Mouse (Mus musculus) limb, embryonic 12.5 days (tissue): ENCODE results near the gene Rsrp1. TPM values are rescaled to one million over a fixed set of nuclear protein-coding genes. Genes with fewer than 3 reads are reported as not detected.
A peak's percentile ranks its signal among the peaks of the same experiment; 100 is the strongest.

Experiments used
- ATAC-seq: fragments of 200-750 bp; cut with Nextera tagmentation; 2 replicates; pipeline ENCODE4 v1.8.0; 2017; ENCODE audit warnings: low read depth, moderate TSS enrichment; ENCODE audit not compliant: insufficient number of reproducible peaks, insufficient read depth, low FRiP score, low TSS enrichment
- H3K27ac ChIP-seq: fragments of 300-500 bp; sonication (generic); 2 replicates; pipeline ENCODE4 v1.5.1; 2016; ENCODE audit warnings: mild to moderate bottlenecking, moderate library complexity
- H3K27me3 ChIP-seq: fragments of 300-500 bp; sonication (generic); 2 replicates; pipeline ENCODE4 v1.6.1; 2016; ENCODE audit warnings: mild to moderate bottlenecking, moderate library complexity
- H3K36me3 ChIP-seq: fragments of 300-500 bp; sonication (generic); 2 replicates; pipeline ENCODE4 v1.6.1; 2016; ENCODE audit warnings: mild to moderate bottlenecking, moderate library complexity
- H3K4me1 ChIP-seq: fragments of 300-500 bp; sonication (generic); replicated peaks from 2 replicates; pipeline ENCODE4 v1.6.1; 2016
- H3K4me2 ChIP-seq: fragments of 300-500 bp; sonication (generic); 2 replicates; pipeline ENCODE4 v1.6.1; 2016; ENCODE audit warnings: mild to moderate bottlenecking, moderate library complexity
- H3K4me3 ChIP-seq: fragments of 300-500 bp; sonication (generic); replicated peaks from 2 replicates; pipeline ENCODE4 v1.5.1; 2016; ENCODE audit warnings: mild to moderate bottlenecking
- H3K9ac ChIP-seq: fragments of 300-500 bp; sonication (generic); replicated peaks from 2 replicates; pipeline ENCODE4 v1.6.1; 2016; ENCODE audit warnings: mild to moderate bottlenecking, moderate library complexity
- H3K9me3 ChIP-seq: fragments of 300-500 bp; sonication (generic); 2 replicates; pipeline ENCODE4 v1.6.1; 2016; ENCODE audit warnings: mild to moderate bottlenecking, moderate library complexity
- WGBS: fragments of 180-500 bp; shearing (Covaris S2); methylation state at CpG from one replicate; pipeline ENCODE4 v1.1.7; 2016; 5-methylcytosine and 5-hydroxymethylcytosine counted together
- polyA plus RNA-seq: library from polyadenylated mRNA; unstranded; fragments of >200 nt; fragmentation: Nextera tagmentation; extraction: Ambion mirVana; gene quantifications from 2 replicates; pipeline ENCODE4 v1.2.1, GENCODE M21; 2016

Rsrp1 gene
- polyA plus RNA-seq, 1 experiment from 2014 or later = 528 TPM

GRCm38 (mm10) chr4:134939900-134940299 lies 16.5 kb downstream of the Rsrp1 start:
- Histone ChIP-seq H3K4me2 (0 out of 2 replicates have a peak overlapping the region, but pooled peaks have one; percentile 22), H3K4me3 (no peak overlapping the region)
- 61% methylated on average over 9 of the region's 9 CpGs for WGBS

DNA sequence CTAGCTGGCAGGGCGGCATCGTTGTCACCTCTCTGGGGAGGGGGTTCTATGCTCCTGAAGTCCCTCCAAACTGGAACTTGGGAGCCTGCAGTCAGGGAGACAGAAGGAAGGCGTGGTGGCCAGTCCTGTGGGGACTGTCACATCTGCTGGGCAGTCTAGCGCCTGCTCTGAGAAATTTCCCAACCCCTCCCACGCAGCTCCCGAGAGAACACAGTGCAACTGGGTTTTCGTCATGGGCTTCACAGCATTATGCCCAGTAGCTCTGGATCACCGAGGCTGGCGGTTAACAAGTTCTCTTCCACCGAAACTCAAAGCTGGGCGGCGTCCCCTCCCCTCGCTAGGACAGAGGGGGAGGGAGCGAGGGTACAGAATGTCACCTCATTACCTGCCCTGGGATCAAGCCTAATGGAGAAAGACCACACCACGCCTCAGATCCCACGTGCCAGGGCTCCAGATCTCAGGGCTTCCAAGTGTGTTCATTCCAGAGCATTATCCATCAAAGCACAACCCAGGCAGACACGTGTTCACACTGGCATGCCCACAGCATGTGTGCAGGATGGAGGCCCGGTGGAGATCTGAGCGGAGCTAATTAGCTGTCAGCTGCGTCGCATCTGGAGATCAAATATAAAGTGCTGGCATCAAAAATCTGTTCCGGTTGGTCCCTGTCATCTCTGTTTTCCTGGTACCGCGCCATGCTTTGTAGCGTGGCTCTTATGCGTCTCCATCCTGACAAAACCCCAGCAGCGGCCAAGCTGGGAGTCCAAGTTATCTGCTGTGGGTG lies 20.6 kb downstream of the Rsrp1 start:
- Histone ChIP-seq H3K4me1 (peaks cover 9% of the 10 kb centered on the region), H3K27ac (no peak overlapping the region), H3K36me3 (no peaks in the 10 kb centered on the region), H3K27me3 (peaks cover 41% of the 10 kb centered on the region), H3K4me3 (no peak overlapping the region), H3K9me3 (no peaks in the 10 kb centered on the region), H3K9ac (0 out of 2 replicates have a peak overlapping the region, but pooled peaks have one; percentile 31), H3K4me2 (no peak overlapping the region)
- WGBS = 38% methylated on average over 27 of the region's 27 CpGs
- no peak for ATAC-seq

More at GRCm38 (mm10) chr4:134939900-134940299, 16.5 kb downstream of the Rsrp1 start:
- Histone ChIP-seq H3K27me3 (peaks cover 35% of the 10 kb centered on the region), H3K4me1 (peaks cover 9% of the 10 kb centered on the region), H3K36me3 (peaks cover 28% of the 10 kb centered on the region), H3K9ac (no peak overlapping the region), H3K27ac (no peak overlapping the region), H3K9me3 (no peaks in the 10 kb centered on the region)
- no peak for ATAC-seq

DNA sequence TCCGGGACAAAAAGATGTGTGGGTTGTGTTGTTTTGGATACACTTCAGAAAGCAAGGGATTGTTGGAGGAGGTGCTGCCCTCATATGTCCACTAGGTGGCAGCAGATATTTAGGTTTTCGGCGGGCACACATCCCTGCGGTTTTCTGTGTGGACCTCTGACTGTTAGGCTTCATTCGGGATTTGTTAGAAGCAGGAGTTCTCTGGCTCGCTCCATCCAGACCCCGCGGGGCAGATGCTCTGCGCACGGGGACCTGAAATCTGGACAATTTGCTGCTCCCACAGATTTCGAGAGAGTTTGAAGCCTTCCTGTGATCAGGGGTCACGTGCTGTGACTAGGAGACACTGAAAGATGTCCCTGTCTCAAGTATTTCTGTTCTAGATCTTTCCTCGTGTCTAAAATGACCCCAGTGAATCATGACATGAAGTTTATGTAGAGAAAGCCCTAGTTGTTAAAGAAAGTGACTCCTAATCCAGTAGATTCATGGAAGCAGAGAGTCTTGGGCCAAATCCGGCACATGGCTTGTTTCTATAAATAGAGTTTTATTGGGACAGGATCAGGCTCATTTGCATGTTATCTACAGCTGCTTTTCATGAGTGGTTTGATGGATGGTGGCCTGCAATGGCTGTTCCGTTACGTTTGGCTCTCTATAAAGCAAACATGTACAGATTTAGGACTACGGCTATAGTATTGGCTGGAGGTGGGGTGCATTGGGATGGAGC lies 22.8 kb downstream of the Rsrp1 start:
- H3K36me3 ChIP-seq = no peaks in the 10 kb centered on the region
- no peak for ATAC-seq
- H3K9me3 ChIP-seq = no peaks in the 10 kb centered on the region
- H3K27me3 ChIP-seq = peaks cover 33% of the 10 kb centered on the region
- H3K4me3 ChIP-seq = no peak overlapping the region
- peak overlapping the region; percentile 40 for H3K4me2 ChIP-seq
- 16% methylated on average over 17 of the region's 17 CpGs for WGBS
- H3K4me1 ChIP-seq = peaks cover 16% of the 10 kb centered on the region
- no peak overlapping the region for H3K9ac ChIP-seq
- no peak overlapping the region for H3K27ac ChIP-seq

GRCm38 (mm10) chr4:134950518-134951091 lies 27.2 kb downstream of the Rsrp1 start:
- H3K4me2 ChIP-seq = no peak overlapping the region
- WGBS = 13% methylated on average over 11 of the region's 11 CpGs

GRCm38 (mm10) chr4:134954461-134954860 lies 31.1 kb downstream of the Rsrp1 start:
- no peak overlapping the region for H3K27ac ChIP-seq
- H3K4me3 ChIP-seq = no peak overlapping the region
- H3K9ac ChIP-seq = no peak overlapping the region

More at GRCm38 (mm10) chr4:134950518-134951091, 27.2 kb downstream of the Rsrp1 start:
- peak overlapping the region; percentile 30 for H3K27ac ChIP-seq
- H3K9me3 ChIP-seq = no peaks in the 10 kb centered on the region
- H3K4me3 ChIP-seq = no peak overlapping the region
- peak; percentile 86 for ATAC-seq
- H3K36me3 ChIP-seq = no peaks in the 10 kb centered on the region
- no peak overlapping the region for H3K9ac ChIP-seq
- peaks cover 25% of the 10 kb centered on the region for H3K4me1 ChIP-seq
- H3K27me3 ChIP-seq = peaks cover 26% of the 10 kb centered on the region

GRCm38 (mm10) chr4:134955196-134955595 lies 31.8 kb downstream of the Rsrp1 start:
- no peaks in the 10 kb centered on the region for H3K9me3 ChIP-seq
- H3K36me3 ChIP-seq = no peaks in the 10 kb centered on the region
- H3K27me3 ChIP-seq = peaks cover 53% of the 10 kb centered on the region
- H3K4me3 ChIP-seq = no peak overlapping the region
- no peak for ATAC-seq
- H3K4me1 ChIP-seq = peaks cover 27% of the 10 kb centered on the region
- no peak overlapping the region for H3K9ac ChIP-seq
- 87% methylated on average over 2 of the region's 2 CpGs for WGBS
- H3K27ac ChIP-seq = no peak overlapping the region
- H3K4me2 ChIP-seq = no peak overlapping the region

More at GRCm38 (mm10) chr4:134954461-134954860, 31.1 kb downstream of the Rsrp1 start:
- no peak for ATAC-seq
- Histone ChIP-seq H3K4me1 (peaks cover 30% of the 10 kb centered on the region), H3K4me2 (0 out of 2 replicates have a peak overlapping the region, but pooled peaks have one; percentile 13), H3K27me3 (peaks cover 49% of the 10 kb centered on the region), H3K36me3 (no peaks in the 10 kb centered on the region), H3K9me3 (no peaks in the 10 kb centered on the region)
- 9% methylated on average over 15 of the region's 15 CpGs for WGBS

GRCm38 (mm10) chr4:134955845-134956244 lies 32.5 kb downstream of the Rsrp1 start:
- Histone ChIP-seq H3K27me3 (peaks cover 58% of the 10 kb centered on the region), H3K36me3 (no peaks in the 10 kb centered on the region), H3K4me3 (no peak overlapping the region), H3K9me3 (no peaks in the 10 kb centered on the region), H3K4me2 (no peak overlapping the region), H3K9ac (no peak overlapping the region), H3K27ac (no peak overlapping the region), H3K4me1 (peaks cover 21% of the 10 kb centered on the region)
- ATAC-seq = no peak
- WGBS = 53% methylated on average over 3 of the region's 3 CpGs

- WGBS = 23% methylated on average over 3 of the region's 3 CpGs
- no peaks in the 10 kb centered on the region for H3K9me3 ChIP-seq
- no peak overlapping the region for H3K4me2 ChIP-seq
- H3K27ac ChIP-seq = no peak overlapping the region
- H3K27me3 ChIP-seq = peaks cover 58% of the 10 kb centered on the region
- no peak overlapping the region for H3K4me3 ChIP-seq
- no peaks in the 10 kb centered on the region for H3K36me3 ChIP-seq
- no peak for ATAC-seq
- H3K4me1 ChIP-seq = peaks cover 18% of the 10 kb centered on the region
- H3K9ac ChIP-seq = no peak overlapping the region
Measured at GRCm38 (mm10) chr4:134956328-134956727, 32.9 kb downstream of the Rsrp1 start.

DNA sequence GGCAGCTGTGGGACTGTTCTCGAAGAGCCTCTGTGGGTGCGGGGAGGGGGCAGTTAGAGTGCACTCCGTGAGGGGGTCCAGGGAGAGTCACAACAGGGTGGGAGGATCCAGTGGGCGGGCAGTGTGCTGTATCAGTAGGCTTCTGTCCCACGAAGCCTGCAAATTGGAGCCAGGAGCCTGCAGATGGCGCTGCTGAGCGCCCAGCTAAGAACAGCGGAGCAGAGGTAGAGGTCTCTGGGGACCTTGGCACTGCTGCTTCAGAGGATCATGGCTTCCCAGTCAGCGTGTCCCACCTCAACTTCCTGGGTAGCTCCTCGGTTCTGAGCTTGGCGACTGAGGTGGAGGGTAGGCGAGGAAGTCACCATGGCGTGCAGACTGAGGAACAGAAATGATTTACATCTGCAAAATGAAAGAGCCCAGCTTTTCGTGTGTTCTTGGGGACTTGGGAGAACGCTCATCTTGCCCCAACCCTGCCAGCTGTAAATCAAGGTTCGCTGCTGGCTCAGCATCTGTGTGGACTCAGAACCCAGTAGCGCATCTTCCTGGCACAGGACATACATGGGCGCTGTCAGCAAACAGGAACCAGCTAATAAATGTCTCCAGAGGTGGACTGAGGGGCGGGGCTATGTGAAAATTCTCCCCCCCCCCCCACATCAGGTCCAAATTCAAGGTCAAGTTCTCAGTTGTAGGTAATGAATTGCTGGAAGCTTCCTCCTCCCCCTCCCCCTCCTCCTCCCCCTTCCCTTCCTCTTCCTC lies 39.8 kb downstream of the Rsrp1 start:
- WGBS = 27% methylated on average over 19 of the region's 19 CpGs
- peak overlapping the region; percentile 9 for H3K4me3 ChIP-seq

DNA sequence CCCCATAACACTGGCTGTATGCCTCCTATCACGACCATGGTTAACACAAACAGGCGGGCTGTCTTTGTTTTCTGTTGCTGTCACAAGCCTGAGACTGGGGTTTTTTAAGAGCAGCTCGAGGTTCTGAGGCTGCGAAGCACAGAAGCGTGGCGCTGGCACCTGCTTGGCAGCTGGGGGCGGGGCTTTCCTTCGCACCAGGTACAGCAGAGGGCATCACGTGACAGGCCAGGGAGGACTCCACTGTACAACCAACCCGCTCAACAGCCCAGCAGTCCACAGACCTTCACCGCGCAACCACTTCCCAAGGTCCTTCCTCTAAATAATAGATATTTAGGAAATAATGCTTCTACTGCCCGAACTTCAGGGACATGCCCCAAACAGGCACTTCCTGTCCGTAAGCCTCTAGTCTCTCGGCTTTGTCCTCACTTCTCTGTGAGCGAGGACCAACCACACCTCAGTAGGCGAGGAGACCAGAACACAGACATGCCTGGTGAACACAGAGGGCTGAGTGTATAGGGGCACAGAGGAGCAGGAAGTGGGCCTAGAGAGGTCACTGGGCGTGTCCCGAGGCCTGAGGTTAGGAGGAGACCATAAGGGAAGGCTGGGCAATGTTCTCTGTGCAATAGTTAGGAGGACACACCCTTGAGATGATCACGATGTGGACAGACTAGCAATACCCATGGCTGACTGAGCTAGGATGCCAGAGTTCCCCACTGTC lies 44.7 kb downstream of the Rsrp1 start:
- Histone ChIP-seq H3K9ac (no peak overlapping the region), H3K27ac (no peak overlapping the region), H3K4me3 (no peak overlapping the region), H3K9me3 (no peaks in the 10 kb centered on the region), H3K4me2 (no peak overlapping the region), H3K36me3 (no peaks in the 10 kb centered on the region), H3K27me3 (peaks cover 3% of the 10 kb centered on the region), H3K4me1 (peaks cover 4% of the 10 kb centered on the region; the same call in 1 of the 2 replicates)
- WGBS = 84% methylated on average over 20 of the region's 20 CpGs
- ATAC-seq = no peak

More for the DNA sequence above, 39.8 kb downstream of the Rsrp1 start:
- peak; percentile 15; the same call in 1 of the 2 replicates for ATAC-seq
- Histone ChIP-seq H3K27me3 (peaks cover 23% of the 10 kb centered on the region), H3K4me2 (peak overlapping the region; percentile 36), H3K36me3 (no peaks in the 10 kb centered on the region), H3K4me1 (peaks cover 9% of the 10 kb centered on the region; the same call in 1 of the 2 replicates), H3K27ac (no peak overlapping the region), H3K9me3 (no peaks in the 10 kb centered on the region), H3K9ac (no peak overlapping the region)
